Mouse (Mus musculus) testis, adult 2 months (tissue): ENCODE results near the gene Gsto1. TPM values are rescaled to one million over a fixed set of nuclear protein-coding genes. Genes with fewer than 3 reads are reported as not detected.
A peak's percentile ranks its signal among the peaks of the same experiment; 100 is the strongest.
"Not testable (repeated sequence)": the region's sequence is repeated elsewhere in the genome, so short reads cannot be mapped to it uniquely, and the experiment has no call there.

Experiments used
- H3K27ac ChIP-seq: fragments of 200-500 bp; 2 replicates; pipeline ENCODE4 v1.5.1; 2012; ENCODE audit warnings: low read depth, low read length; ENCODE audit not compliant: control insufficient read depth, insufficient read depth
- H3K27me3 ChIP-seq: fragments of 200-500 bp; 2 replicates; pipeline ENCODE4 v1.6.1; 2012; ENCODE audit warnings: mild to moderate bottlenecking, low read length, moderate library complexity; ENCODE audit not compliant: control insufficient read depth, insufficient read depth
- H3K36me3 ChIP-seq: fragments of 200-500 bp; 2 replicates; pipeline ENCODE4 v1.6.1; 2012; ENCODE audit warnings: mild to moderate bottlenecking, low read length; ENCODE audit not compliant: control insufficient read depth, insufficient read depth
- H3K4me1 ChIP-seq: fragments of 200-500 bp; 2 replicates; pipeline ENCODE4 v1.6.1; 2012; ENCODE audit warnings: low read length; ENCODE audit not compliant: control insufficient read depth, insufficient read depth
- H3K4me3 ChIP-seq: fragments of 200-500 bp; 2 replicates; pipeline ENCODE4 v1.5.1; 2012; ENCODE audit warnings: low read depth, mild to moderate bottlenecking, low read length, moderate library complexity, mixed read lengths; ENCODE audit not compliant: control insufficient read depth
- CTCF ChIP-seq: fragments of 200-500 bp; IDR thresholded peaks from 2 replicates; pipeline ENCODE4 v1.5.1; 2012; ENCODE audit warnings: low read depth, mild to moderate bottlenecking, inconsistent platforms, low read length, moderate library complexity; ENCODE audit not compliant: control insufficient read depth, insufficient read depth, insufficient replicate concordance
- POLR2A ChIP-seq: fragments of 200-500 bp; IDR thresholded peaks from 2 replicates; pipeline ENCODE4 v1.6.1; 2012; ENCODE audit warnings: low read depth, mild to moderate bottlenecking, inconsistent platforms, low read length, moderate library complexity; ENCODE audit not compliant: control insufficient read depth
- polyA plus RNA-seq: library from polyadenylated mRNA; depleted of rRNA; stranded (reverse); fragments of >200 nt; gene quantifications from 2 replicates; pipeline ENCODE4 v1.2.3, GENCODE M21; 2012

Gene Gsto1
- polyA plus RNA-seq, 1 experiment = 3.7 TPM

DNA sequence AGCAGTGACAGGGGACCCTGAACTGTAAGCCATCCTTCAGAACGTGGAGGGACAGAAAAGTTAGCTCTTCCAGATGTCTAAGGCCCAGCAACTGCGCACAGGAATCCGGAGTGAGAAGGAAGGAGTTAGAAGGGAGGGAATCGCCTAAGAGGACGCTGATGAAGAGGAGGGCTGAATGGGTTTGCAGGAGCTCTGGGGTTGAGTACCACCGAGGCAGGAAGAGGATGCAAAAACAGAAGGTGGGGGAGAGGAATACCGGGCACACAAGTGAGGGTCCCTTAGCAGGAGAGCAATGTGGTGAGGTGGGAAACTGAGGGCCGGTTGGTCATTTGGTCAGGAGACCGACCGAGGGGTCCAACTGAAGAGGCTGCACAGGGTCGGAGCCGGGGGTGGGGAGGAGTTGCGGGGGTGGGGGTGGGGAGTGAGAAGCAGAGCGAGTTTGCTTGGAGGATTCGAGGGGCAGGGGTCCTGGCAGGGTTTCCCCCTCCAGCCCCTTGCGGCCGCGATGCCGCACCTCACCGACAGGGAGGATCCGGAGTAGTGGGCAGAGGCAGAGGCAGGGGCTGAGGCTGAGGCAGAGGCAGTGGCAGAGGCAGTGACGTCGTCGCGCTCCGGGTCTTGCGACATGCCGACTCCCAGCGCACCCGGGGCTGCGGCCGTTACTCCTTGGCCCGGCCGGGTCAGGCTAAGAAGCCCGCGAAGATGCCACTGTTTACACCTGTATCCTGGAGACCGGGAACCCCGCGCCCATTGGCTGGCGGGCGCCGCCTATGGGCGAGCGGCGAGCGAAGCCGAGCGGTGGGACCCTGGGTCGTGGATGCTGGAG, 17.9 kb upstream of the Gsto1 start:
- H3K36me3 ChIP-seq = no peaks in the 10 kb centered on the region
- H3K4me1 ChIP-seq = peaks cover 8% of the 10 kb centered on the region
- peak; percentile 87 for TF ChIP-seq POLR2A
- no peak; the same call in 1 of the 2 replicates for TF ChIP-seq CTCF
- H3K4me3 ChIP-seq = peak overlapping the region; percentile 87
- H3K27ac ChIP-seq = peak overlapping the region; percentile 84
- H3K27me3 ChIP-seq = no peaks in the 10 kb centered on the region

- Histone ChIP-seq H3K27me3 (no peaks in the 10 kb centered on the region), H3K27ac (peak overlapping the region; percentile 84), H3K4me3 (peak overlapping the region; percentile 87), H3K36me3 (no peaks in the 10 kb centered on the region), H3K4me1 (peaks cover 6% of the 10 kb centered on the region)
- TF ChIP-seq POLR2A (no peak), CTCF (no peak)
Observed at GRCm38 (mm10) chr19:47837527-47837901, 17.3 kb upstream of the Gsto1 start.

- not testable (repeated sequence) for H3K27me3 ChIP-seq, H3K36me3 ChIP-seq, H3K27ac ChIP-seq, H3K4me3 ChIP-seq, H3K4me1 ChIP-seq
Observed at GRCm38 (mm10) chr19:47841234-47841633, 13.5 kb upstream of the Gsto1 start.

DNA sequence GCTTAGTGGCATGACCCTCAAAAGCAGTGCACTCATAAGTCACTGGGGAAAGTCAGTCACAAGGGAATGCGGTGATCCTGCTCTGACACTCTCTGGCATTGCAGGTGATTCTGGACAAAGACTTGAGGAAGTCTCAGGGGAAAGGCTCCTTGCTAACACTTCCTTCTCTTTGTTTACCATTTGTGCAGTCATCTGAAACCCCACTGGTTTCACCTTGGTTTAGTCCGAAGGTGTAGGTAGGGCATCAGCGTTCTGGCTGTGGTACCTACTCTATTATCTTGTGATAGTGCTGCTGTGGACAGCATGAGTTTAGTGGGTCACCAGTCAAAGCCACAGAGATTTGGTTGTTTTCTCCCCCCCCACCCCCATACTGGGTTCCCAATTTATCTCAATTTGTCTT, 5.0 kb upstream of the Gsto1 start:
- Histone ChIP-seq H3K4me3 (no peak overlapping the region), H3K27me3 (no peaks in the 10 kb centered on the region), H3K27ac (no peak overlapping the region), H3K36me3 (no peaks in the 10 kb centered on the region), H3K4me1 (peaks cover 4% of the 10 kb centered on the region)
- TF ChIP-seq POLR2A (no peak), CTCF (no peak)

DNA sequence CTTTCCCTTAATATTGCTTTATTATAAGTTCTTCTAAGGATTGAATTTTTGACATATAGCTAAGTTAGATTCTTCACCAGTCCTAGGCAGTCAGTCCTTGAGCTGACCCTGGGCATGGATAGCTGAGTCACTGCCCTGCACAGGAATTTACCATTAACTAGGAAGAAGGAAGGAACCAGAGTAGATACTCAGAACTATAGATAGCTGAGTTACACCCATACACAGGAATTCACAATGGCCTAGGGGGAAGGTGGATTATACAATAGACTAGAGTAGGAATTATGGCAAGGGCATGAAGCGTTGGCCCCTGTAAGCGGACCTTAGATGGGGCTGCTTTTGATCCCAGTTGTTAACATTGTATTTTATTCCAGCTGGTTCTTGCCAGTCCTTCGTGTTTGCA, 2.6 kb upstream of the Gsto1 start:
- H3K4me1 ChIP-seq = peaks cover 11% of the 10 kb centered on the region
- not testable (repeated sequence) for H3K27ac ChIP-seq, H3K36me3 ChIP-seq, H3K27me3 ChIP-seq, H3K4me3 ChIP-seq

DNA sequence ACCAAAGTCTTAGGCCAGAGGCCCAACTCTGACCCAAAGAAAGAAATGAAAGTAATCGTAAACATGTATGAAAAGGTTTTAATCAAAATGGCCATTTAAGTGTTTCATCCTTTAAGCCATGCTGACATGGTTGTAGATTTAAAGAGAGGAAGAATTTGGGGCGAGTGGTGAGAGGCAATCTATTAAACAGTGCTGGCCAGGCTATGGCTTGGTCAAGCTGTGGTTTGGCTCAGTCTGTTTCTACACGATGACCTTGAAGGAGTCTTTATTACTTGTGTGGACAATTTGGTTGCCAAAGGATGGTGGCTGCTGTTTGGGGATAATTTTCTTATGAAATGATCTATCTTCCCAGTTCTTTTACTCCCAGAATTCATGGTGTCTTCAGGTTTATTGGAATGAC, 1.7 kb upstream of the Gsto1 start:
- no peak overlapping the region for H3K4me3 ChIP-seq
- H3K4me1 ChIP-seq = peaks cover 11% of the 10 kb centered on the region
- no peaks in the 10 kb centered on the region for H3K36me3 ChIP-seq
- no peak for TF ChIP-seq POLR2A
- TF ChIP-seq CTCF = no peak
- no peaks in the 10 kb centered on the region for H3K27me3 ChIP-seq
- no peak overlapping the region for H3K27ac ChIP-seq

DNA sequence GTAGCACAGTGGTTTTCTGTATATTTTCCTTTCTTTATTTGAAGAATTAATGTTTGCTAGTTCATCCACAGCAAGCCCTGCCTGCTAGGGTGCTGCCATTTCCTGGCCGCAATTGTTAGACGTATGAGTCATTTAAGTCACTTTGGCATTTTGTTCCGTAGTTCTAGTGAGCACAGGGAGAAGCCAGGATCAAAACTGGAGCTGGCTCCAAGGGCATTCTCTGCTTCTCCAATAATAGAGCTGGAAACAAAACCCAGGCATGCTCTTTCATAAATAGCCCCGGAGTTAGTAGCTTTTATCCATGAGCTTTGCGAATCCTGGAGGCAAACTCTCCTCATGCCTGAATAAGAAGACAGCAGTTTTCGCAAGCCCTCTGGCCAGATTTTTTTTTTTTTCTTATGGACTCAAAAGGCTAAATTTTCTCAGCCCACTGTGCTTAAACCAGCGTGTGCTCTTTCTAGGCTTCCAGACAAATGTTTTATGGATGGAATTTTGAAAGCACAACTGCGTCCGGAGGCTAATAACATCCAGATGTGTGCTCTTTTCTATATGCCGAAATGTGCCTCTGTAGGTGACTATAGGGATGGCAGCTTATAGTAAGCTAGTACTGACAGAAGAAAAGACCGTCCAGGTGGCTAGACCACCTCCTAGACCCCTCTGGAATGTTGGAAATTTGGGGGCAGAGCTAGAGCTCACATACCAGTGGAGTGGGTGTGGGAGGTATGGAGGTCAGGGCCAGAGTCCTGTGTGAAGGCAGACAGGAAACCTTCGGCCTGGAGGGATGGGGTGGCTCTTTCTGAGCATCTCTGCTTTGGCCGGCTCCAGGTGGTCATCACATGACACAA, 597 bp upstream of the Gsto1 start:
- Histone ChIP-seq H3K4me1 (peaks cover 11% of the 10 kb centered on the region), H3K36me3 (no peaks in the 10 kb centered on the region), H3K4me3 (peak overlapping the region; percentile 72), H3K27ac (no peak overlapping the region), H3K27me3 (no peaks in the 10 kb centered on the region)
- TF ChIP-seq POLR2A (no peak), CTCF (no peak)
